Mouse (Mus musculus) liver, embryonic 14.5 days (tissue): ENCODE results near the gene Grip2. TPM values are rescaled to one million over a fixed set of nuclear protein-coding genes. Genes with fewer than 3 reads are reported as not detected.
A peak's percentile ranks its signal among the peaks of the same experiment; 100 is the strongest.

Source experiments
- ATAC-seq: fragments of 200-750 bp; cut with Nextera tagmentation; 2 replicates; pipeline ENCODE4 v1.8.0; 2017; ENCODE audit warnings: moderate number of reproducible peaks, mild to moderate bottlenecking, moderate library complexity; ENCODE audit not compliant: insufficient read depth
- DNase-seq, 3 experiments: peaks; one replicate each; pipeline ENCODE4 v3.0.0-alpha.2; 2012 to 2013; ENCODE audit warnings: low read depth in 3 of 3, low spot score in 3 of 3
- H3K27ac ChIP-seq: fragments of 300-500 bp; sonication (generic); 2 replicates; pipeline ENCODE4 v1.5.1; 2014; ENCODE audit warnings: moderate library complexity, mild to moderate bottlenecking, control low read depth, inconsistent platforms
- H3K27me3 ChIP-seq: fragments of 300-500 bp; sonication (generic); 2 replicates; pipeline ENCODE4 v1.6.1; 2014; ENCODE audit warnings: mild to moderate bottlenecking, low read length, moderate library complexity; ENCODE audit not compliant: control insufficient read depth, insufficient read depth
- H3K36me3 ChIP-seq: fragments of 300-500 bp; sonication (generic); replicated peaks from 2 replicates; pipeline ENCODE4 v1.6.1; 2014; ENCODE audit warnings: low read depth; ENCODE audit not compliant: control insufficient read depth, insufficient read depth
- H3K4me1 ChIP-seq, 2 experiments: fragments of 200-500 bp in 1 of 2; fragments of 300-500 bp in 1 of 2; sonication (generic) in 1 of 2; replicated peaks; 2 replicates each; pipeline ENCODE4 v1.6.1; 2012 to 2014; ENCODE audit warnings: antibody characterized with exemption in 1 of 2, inconsistent platforms in 1 of 2, low read length in 1 of 2; ENCODE audit not compliant: control insufficient read depth in 2 of 2, insufficient read depth in 2 of 2
- H3K4me2 ChIP-seq: fragments of 300-500 bp; sonication (generic); 2 replicates; pipeline ENCODE4 v1.6.1; 2014; ENCODE audit warnings: low read depth, mild to moderate bottlenecking, control low read depth, moderate library complexity
- H3K4me3 ChIP-seq, 2 experiments: fragments of 200-500 bp in 1 of 2; fragments of 300-500 bp in 1 of 2; sonication (generic) in 1 of 2; 2 replicates each; pipeline ENCODE4 v1.5.1; 2012 to 2014; ENCODE audit warnings: low read depth in 2 of 2, low read length in 2 of 2, mild to moderate bottlenecking in 2 of 2, control low read depth in 1 of 2, inconsistent platforms in 1 of 2, moderate library complexity in 1 of 2; ENCODE audit not compliant: insufficient read depth in 1 of 2
- H3K9ac ChIP-seq: fragments of 300-500 bp; sonication (generic); replicated peaks from 2 replicates; pipeline ENCODE4 v1.6.1; 2014; ENCODE audit warnings: mild to moderate bottlenecking, control low read depth, moderate library complexity
- H3K9me3 ChIP-seq: fragments of 300-500 bp; sonication (generic); 2 replicates; pipeline ENCODE4 v1.6.1; 2016; ENCODE audit warnings: low read length, mixed read lengths; ENCODE audit not compliant: control insufficient read depth
- CTCF ChIP-seq: IDR thresholded peaks from 2 replicates; pipeline ENCODE4 v1.5.1; 2016; ENCODE audit warnings: antibody characterized with exemption, low read depth, control low read depth
- EP300 ChIP-seq: IDR thresholded peaks from 2 replicates; pipeline ENCODE4 v1.6.1; 2016; ENCODE audit warnings: antibody characterized with exemption, low read depth
- WGBS: fragments of 180-500 bp; shearing (Covaris S2); extraction: QIAGEN DNeasy Blood & Tissue Kit; methylation state at CpG from one replicate; pipeline ENCODE4 v1.1.7; 2014; ENCODE audit not compliant: insufficient replicate concordance; 5-methylcytosine and 5-hydroxymethylcytosine counted together
- polyA plus RNA-seq, 2 experiments: library from polyadenylated mRNA; depleted of rRNA in 1 of 2; stranded (reverse) in 1 of 2; unstranded in 1 of 2; fragments of >200 nt; fragmentation: Nextera tagmentation in 1 of 2; extraction: Ambion mirVana in 1 of 2; gene quantifications; 2 replicates each; pipeline versions ENCODE4 v1.2.1 to v1.2.3; 2012 to 2014

Gene Grip2
- polyA plus RNA-seq, 2 experiments, result 0.01 TPM; not detected in 1

- TF ChIP-seq EP300, result no peak
- no peaks in the 10 kb centered on the region for H3K36me3 ChIP-seq
- H3K27ac ChIP-seq, result no peak overlapping the region
- ATAC-seq (no peak), DNase-seq (no peak)
- no peak overlapping the region for H3K9ac ChIP-seq
- no peaks in the 10 kb centered on the region for H3K4me1 ChIP-seq
- no peaks in the 10 kb centered on the region for H3K9me3 ChIP-seq
- H3K4me3 ChIP-seq, result no peak overlapping the region
- H3K4me2 ChIP-seq, result no peak overlapping the region
- H3K27me3 ChIP-seq, result no peaks in the 10 kb centered on the region
These were observed 35.8 kb upstream of the Grip2 start for GRCm38 (mm10) chr6:91862848-91863247.

- ATAC-seq (no peak), DNase-seq (no peak)
- Histone ChIP-seq H3K4me1 (no peaks in the 10 kb centered on the region), H3K27ac (no peak overlapping the region), H3K9ac (no peak overlapping the region), H3K36me3 (no peaks in the 10 kb centered on the region), H3K9me3 (no peaks in the 10 kb centered on the region), H3K4me2 (no peak overlapping the region), H3K27me3 (no peaks in the 10 kb centered on the region), H3K4me3 (no peak overlapping the region)
- 60% methylated on average over 5 of the region's 5 CpGs for WGBS
- TF ChIP-seq EP300 (no peak), CTCF (no peak)
These were observed 31.3 kb upstream of the Grip2 start for GRCm38 (mm10) chr6:91858339-91858738.

GRCm38 (mm10) chr6:91852550-91852949, 25.5 kb upstream of the Grip2 start:
- Histone ChIP-seq H3K4me1 (no peaks in the 10 kb centered on the region), H3K9me3 (no peaks in the 10 kb centered on the region), H3K36me3 (no peaks in the 10 kb centered on the region), H3K27me3 (no peaks in the 10 kb centered on the region), H3K4me2 (no peak overlapping the region), H3K9ac (no peak overlapping the region), H3K27ac (no peak overlapping the region), H3K4me3 (no peak overlapping the region)
- DNase-seq, result no peak
- 3% methylated on average over 2 of the region's 2 CpGs for WGBS
- ATAC-seq, result no peak
- TF ChIP-seq CTCF (peak; percentile 66), EP300 (no peak)

GRCm38 (mm10) chr6:91843628-91844153, 16.6 kb upstream of the Grip2 start:
- Histone ChIP-seq H3K27ac (no peak overlapping the region), H3K36me3 (no peaks in the 10 kb centered on the region), H3K9ac (no peak overlapping the region), H3K4me2 (0 out of 2 replicates have a peak overlapping the region, but pooled peaks have one; percentile 13), H3K27me3 (peaks cover 37% of the 10 kb centered on the region), H3K9me3 (no peaks in the 10 kb centered on the region), H3K4me1 (no peaks in the 10 kb centered on the region), H3K4me3 (peak overlapping the region in 1 of 2 experiments; percentile 33; a peak in 2 of 4 replicates)
- DNase-seq, result no peak
- no peak for TF ChIP-seq EP300
- no peak for ATAC-seq
- 4% methylated on average over 66 of the region's 69 CpGs for WGBS

GRCm38 (mm10) chr6:91842897-91843627, 16.0 kb upstream of the Grip2 start:
- H3K27ac ChIP-seq, result no peak overlapping the region
- WGBS, result 4% methylated on average over 44 of the region's 46 CpGs
- no peak for ATAC-seq
- peaks cover 37% of the 10 kb centered on the region for H3K27me3 ChIP-seq
- no peaks in the 10 kb centered on the region for H3K9me3 ChIP-seq
- no peaks in the 10 kb centered on the region for H3K4me1 ChIP-seq
- no peak overlapping the region for H3K9ac ChIP-seq
- H3K4me2 ChIP-seq, result 0 out of 2 replicates have a peak overlapping the region, but pooled peaks have one; percentile 13
- TF ChIP-seq EP300 (no peak), CTCF (no peak)
- H3K36me3 ChIP-seq, result no peaks in the 10 kb centered on the region
- DNase-seq, result no peak
- peak overlapping the region in 1 of 2 experiments; percentile 33; a peak in 2 of 4 replicates for H3K4me3 ChIP-seq
